In the genomic region with DNA sequence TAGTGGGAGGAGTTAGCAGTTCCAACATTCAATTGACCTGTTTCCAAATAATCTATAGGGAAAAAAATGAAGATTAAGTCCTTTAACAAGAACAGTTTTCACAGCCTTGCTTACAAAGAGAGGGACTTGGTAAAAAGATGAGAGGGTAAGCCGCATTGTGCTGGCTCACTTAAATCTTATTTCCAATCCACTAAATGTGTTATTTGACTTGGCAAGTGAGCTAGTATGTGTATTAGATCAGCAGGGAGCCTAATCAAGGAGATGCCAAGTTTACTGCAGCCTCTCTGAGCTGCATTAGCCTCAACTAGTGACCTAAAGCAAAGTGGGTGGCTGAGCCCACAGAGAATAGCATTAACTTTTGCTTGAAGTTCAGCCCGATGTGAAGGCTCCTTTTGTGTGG, we compare ENCODE assay signal across 19 mouse cellular contexts.
DNase-seq lines count a peak whose midpoint lies in the region; ATAC-seq and TF ChIP-seq lines count a peak whose summit lies in the region.
"Had no signal": no experiment of that assay in that cellular context is flagged by ENCODE, and none has a peak within 500 bp of the region (broad histone marks: within the 10 kb centered on the region; RNA-seq: fewer than 3 reads in every experiment).

No protein-coding gene starts in this region.

- WGBS in neural tube, embryonic 13.5 days: 9% methylated on average over 2 of the region's 2 CpGs
- WGBS in neural tube, embryonic 15.5 days: 10% methylated on average over 2 of the region's 2 CpGs
- WGBS in forebrain, embryonic 14.5 days: 0% methylated on average over 2 of the region's 2 CpGs
- WGBS in midbrain, embryonic 14.5 days: 11% methylated on average over 2 of the region's 2 CpGs
- WGBS in liver, postnatal 0 days (ENCODE audit: insufficient replicate concordance): 33% methylated on average over 2 of the region's 2 CpGs
- WGBS in thymus, adult 2 months: 46% methylated on average over 2 of the region's 2 CpGs

- no peaks in the 10 kb centered on the region for H3K9me3 ChIP-seq in neural tube, embryonic 13.5 days
- H3K9me3 ChIP-seq in neural tube, embryonic 15.5 days (replicated peaks): no peaks in the 10 kb centered on the region
- no peaks in the 10 kb centered on the region for H3K9me3 ChIP-seq in forebrain, embryonic 14.5 days (replicated peaks; ENCODE audit: control insufficient read depth, low read length)
- no peaks in the 10 kb centered on the region for H3K9me3 ChIP-seq in midbrain, embryonic 14.5 days (ENCODE audit: control insufficient read depth, low read length)
- no peaks in the 10 kb centered on the region; the same call in 1 of the 2 replicates for H3K9me3 ChIP-seq in liver, postnatal 0 days (ENCODE audit: low read length)
- H3K9me3 ChIP-seq: hindbrain, embryonic 12.5 days; intestine, embryonic 15.5 days had no signal

- no peak for TF ChIP-seq CTCF in liver, postnatal 0 days (IDR thresholded peaks at IDR 0.05; ENCODE audit: low read depth)
- TF ChIP-seq CTCF in thymus, adult 2 months (IDR thresholded peaks at IDR 0.05; ENCODE audit: borderline replicate concordance, control insufficient read depth, extremely low read depth, insufficient read depth, low read length, poor library complexity): no peak

- H3K27ac ChIP-seq in neural tube, embryonic 13.5 days (replicated peaks): 0 out of 2 replicates have a peak overlapping the region, but pooled peaks have one; percentile 7
- no peak overlapping the region for H3K27ac ChIP-seq in neural tube, embryonic 15.5 days (replicated peaks)
- H3K27ac ChIP-seq in forebrain, embryonic 14.5 days (ENCODE audit: low read depth, low read length): no peak overlapping the region
- H3K27ac ChIP-seq in midbrain, embryonic 14.5 days (replicated peaks; ENCODE audit: low read depth, low read length): no peak overlapping the region
- H3K27ac ChIP-seq in liver, postnatal 0 days (ENCODE audit: low read depth): no peak overlapping the region
- H3K27ac ChIP-seq in thymus, adult 2 months (ENCODE audit: control insufficient read depth, insufficient read depth, low read length): no peak overlapping the region
- H3K27ac ChIP-seq: heart, adult 2 months; hindbrain, embryonic 12.5 days; intestine, embryonic 15.5 days; kidney, postnatal 0 days; layer of hippocampus, adult 2 months had no signal

- DNase-seq in forebrain, embryonic 14.5 days (ENCODE audit: low spot score): peak; percentile 85
- peak; percentile 30 for DNase-seq in midbrain, embryonic 14.5 days
- DNase-seq in liver, postnatal 0 days: no peak
- DNase-seq in thymus, adult 2 months: no peak
- DNase-seq: adrenal gland, postnatal 25 days; B cell, adult 2 months; cerebellum, adult 9-10 months; heart, adult 2 months; heart, postnatal 10 days; left cerebral cortex, postnatal 4 days; lung, adult 2 months; lung, postnatal 4 days had no signal

- no peak for TF ChIP-seq EP300 in liver, postnatal 0 days (IDR thresholded peaks at IDR 0.05; ENCODE audit: low read depth)

- no peak overlapping the region for H3K4me3 ChIP-seq in neural tube, embryonic 13.5 days
- no peak overlapping the region for H3K4me3 ChIP-seq in neural tube, embryonic 15.5 days (replicated peaks)
- no peak overlapping the region for H3K4me3 ChIP-seq in forebrain, embryonic 14.5 days (ENCODE audit: low read depth, low read length)
- H3K4me3 ChIP-seq in midbrain, embryonic 14.5 days (replicated peaks; ENCODE audit: low read depth, low read length): no peak overlapping the region
- H3K4me3 ChIP-seq in liver, postnatal 0 days (ENCODE audit: low read depth, low read length): no peak overlapping the region
- no peak overlapping the region for H3K4me3 ChIP-seq in thymus, adult 2 months (ENCODE audit: control insufficient read depth, insufficient read depth, low read length)
- H3K4me3 ChIP-seq: heart, adult 2 months; hindbrain, embryonic 12.5 days; intestine, embryonic 15.5 days; layer of hippocampus, adult 2 months had no signal

- H3K9ac ChIP-seq in neural tube, embryonic 13.5 days: no peak overlapping the region
- H3K9ac ChIP-seq in neural tube, embryonic 15.5 days (replicated peaks): no peak overlapping the region
- no peak overlapping the region for H3K9ac ChIP-seq in forebrain, embryonic 14.5 days (ENCODE audit: low read length)
- H3K9ac ChIP-seq in midbrain, embryonic 14.5 days (replicated peaks; ENCODE audit: low read length): no peak overlapping the region
- no peak overlapping the region for H3K9ac ChIP-seq in liver, postnatal 0 days (replicated peaks)
- H3K9ac ChIP-seq: hindbrain, embryonic 12.5 days; intestine, embryonic 15.5 days had no signal

- H3K4me1 ChIP-seq in neural tube, embryonic 13.5 days (replicated peaks): no peaks in the 10 kb centered on the region; the same call in 1 of the 2 replicates
- H3K4me1 ChIP-seq in neural tube, embryonic 15.5 days: no peaks in the 10 kb centered on the region
- H3K4me1 ChIP-seq in forebrain, embryonic 14.5 days (ENCODE audit: control insufficient read depth, insufficient read depth, low read length): peaks cover 3% of the 10 kb centered on the region; the same call in 1 of the 2 replicates
- H3K4me1 ChIP-seq in midbrain, embryonic 14.5 days (ENCODE audit: control insufficient read depth, insufficient read depth, low read length): no peaks in the 10 kb centered on the region
- no peaks in the 10 kb centered on the region for H3K4me1 ChIP-seq in liver, postnatal 0 days (ENCODE audit: insufficient read depth)
- H3K4me1 ChIP-seq in thymus, adult 2 months (replicated peaks; ENCODE audit: control insufficient read depth, insufficient read depth, low read length): no peaks in the 10 kb centered on the region
- H3K4me1 ChIP-seq: hindbrain, embryonic 12.5 days; intestine, embryonic 15.5 days had no signal

- TF ChIP-seq POLR2A in thymus, adult 2 months (IDR thresholded peaks at IDR 0.05; ENCODE audit: control insufficient read depth, extremely low read depth, insufficient read depth, low read length, poor library complexity): no peak

- H3K36me3 ChIP-seq in neural tube, embryonic 13.5 days: no peaks in the 10 kb centered on the region
- no peaks in the 10 kb centered on the region for H3K36me3 ChIP-seq in neural tube, embryonic 15.5 days
- no peaks in the 10 kb centered on the region for H3K36me3 ChIP-seq in forebrain, embryonic 14.5 days (ENCODE audit: control insufficient read depth, insufficient read depth, low read length)
- no peaks in the 10 kb centered on the region for H3K36me3 ChIP-seq in midbrain, embryonic 14.5 days (ENCODE audit: control insufficient read depth, insufficient read depth, low read length)
- no peaks in the 10 kb centered on the region for H3K36me3 ChIP-seq in liver, postnatal 0 days (replicated peaks; ENCODE audit: insufficient read depth, low read length)
- H3K36me3 ChIP-seq in thymus, adult 2 months (ENCODE audit: control insufficient read depth, insufficient read depth, low read length): no peaks in the 10 kb centered on the region
- H3K36me3 ChIP-seq: hindbrain, embryonic 12.5 days; intestine, embryonic 15.5 days had no signal

- H3K4me2 ChIP-seq in neural tube, embryonic 13.5 days: no peak overlapping the region
- no peak overlapping the region for H3K4me2 ChIP-seq in neural tube, embryonic 15.5 days
- no peak overlapping the region for H3K4me2 ChIP-seq in forebrain, embryonic 14.5 days (ENCODE audit: low read length)
- H3K4me2 ChIP-seq in midbrain, embryonic 14.5 days (ENCODE audit: low read length): no peak overlapping the region
- no peak overlapping the region for H3K4me2 ChIP-seq in liver, postnatal 0 days (ENCODE audit: low read depth, low read length)
- H3K4me2 ChIP-seq: hindbrain, embryonic 12.5 days; intestine, embryonic 15.5 days had no signal

- H3K27me3 ChIP-seq in neural tube, embryonic 13.5 days: no peaks in the 10 kb centered on the region
- H3K27me3 ChIP-seq in neural tube, embryonic 15.5 days (replicated peaks): no peaks in the 10 kb centered on the region
- no peaks in the 10 kb centered on the region for H3K27me3 ChIP-seq in forebrain, embryonic 14.5 days (replicated peaks; ENCODE audit: control insufficient read depth, insufficient read depth, low read length)
- no peaks in the 10 kb centered on the region for H3K27me3 ChIP-seq in midbrain, embryonic 14.5 days (ENCODE audit: control insufficient read depth, insufficient read depth, low read length)
- no peaks in the 10 kb centered on the region for H3K27me3 ChIP-seq in liver, postnatal 0 days (ENCODE audit: insufficient read depth, low read length)
- no peaks in the 10 kb centered on the region for H3K27me3 ChIP-seq in thymus, adult 2 months (ENCODE audit: control insufficient read depth, insufficient read depth, low read length)
- H3K27me3 ChIP-seq: hindbrain, embryonic 12.5 days; intestine, embryonic 15.5 days had no signal

- ATAC-seq in neural tube, embryonic 13.5 days (ENCODE audit: low read depth): no peak
- ATAC-seq in neural tube, embryonic 15.5 days (ENCODE audit: low FRiP score): no peak
- ATAC-seq in forebrain, embryonic 14.5 days: peak; percentile 86
- ATAC-seq in midbrain, embryonic 14.5 days (ENCODE audit: low FRiP score, low TSS enrichment): no peak
- ATAC-seq in liver, postnatal 0 days: no peak
- ATAC-seq in megakaryocyte-erythroid progenitor cell, adult 5-6 weeks (replicated peaks; ENCODE audit: low FRiP score, low TSS enrichment, poor library complexity, severe bottlenecking): no peak
- ATAC-seq: intestine, embryonic 15.5 days had no signal

Comparison
In these comparisons a context has a peak if more than half of its experiments do, and no peak if none do; other contexts are left out.
1. DNase-seq: peak in forebrain, embryonic 14.5 days (single experiment) and midbrain, embryonic 14.5 days (single experiment); none in liver, postnatal 0 days (single experiment) and thymus, adult 2 months (single experiment).